Mouse (Mus musculus) CD4-positive helper T cell, adult 2 months (primary cell): Measurements from ENCODE around the gene Pogk.
A peak's percentile ranks its signal among the peaks of the same experiment; 100 is the strongest.

ENCODE experiments used
- DNase-seq: peaks from one replicate; pipeline ENCODE4 v3.0.0-alpha.2; 2012; ENCODE audit warnings: low read depth, missing footprints, low spot score

Gene Pogk

GRCm38 (mm10) chr1:166379013-166379629, 30.5 kb downstream of the Pogk start, which contains the start of gene Tada1:
Gene Tada1, plus strand, starts transcription at chr1:166379097.
- peak; percentile 93 for DNase-seq

GRCm38 (mm10) chr1:166378431-166379012, 31.1 kb downstream of the Pogk start:
- no peak for DNase-seq

GRCm38 (mm10) chr1:166377171-166377570, 32.5 kb downstream of the Pogk start:
- DNase-seq, result no peak

GRCm38 (mm10) chr1:166363122-166363521, 46.5 kb downstream of the Pogk start:
- DNase-seq, result no peak

- no peak for DNase-seq
Measured at GRCm38 (mm10) chr1:166362659-166363058, 47.0 kb downstream of the Pogk start.

GRCm38 (mm10) chr1:166361842-166362241, 47.8 kb downstream of the Pogk start:
- no peak for DNase-seq

- DNase-seq, result no peak
Measured at GRCm38 (mm10) chr1:166360896-166361295, 48.8 kb downstream of the Pogk start.

- DNase-seq, result peak; percentile 73
Measured at GRCm38 (mm10) chr1:166360157-166360855, 49.4 kb downstream of the Pogk start.

- no peak for DNase-seq
Measured at GRCm38 (mm10) chr1:166349751-166350150, 59.9 kb downstream of the Pogk start.

- DNase-seq, result no peak
Measured at GRCm38 (mm10) chr1:166349341-166349740, 60.3 kb downstream of the Pogk start.

- no peak for DNase-seq
Measured at GRCm38 (mm10) chr1:166346906-166347305, 62.8 kb downstream of the Pogk start.

GRCm38 (mm10) chr1:166345602-166346001, 64.1 kb downstream of the Pogk start:
- no peak for DNase-seq

- no peak for DNase-seq
Measured at GRCm38 (mm10) chr1:166344300-166345077, 65.2 kb downstream of the Pogk start.

GRCm38 (mm10) chr1:166343586-166343985, 66.1 kb downstream of the Pogk start:
- no peak for DNase-seq

- no peak for DNase-seq
Measured at GRCm38 (mm10) chr1:166342539-166342938, 67.1 kb downstream of the Pogk start.

GRCm38 (mm10) chr1:166342060-166342459, 67.6 kb downstream of the Pogk start:
- DNase-seq, result no peak

- DNase-seq, result no peak
Measured at GRCm38 (mm10) chr1:166339110-166339509, 70.6 kb downstream of the Pogk start.
